Mouse (Mus musculus): ENCODE measurements around the gene Galm.

The Galm gene
- long read RNA-seq, experiment 1, partial matches to known transcripts = 0 of 4 reads
- long read RNA-seq, experiment 1, other reads (novel, unspliced or antisense) = 0 of 4 reads
- long read RNA-seq, experiment 2, partial matches to known transcripts = 1 of 3 reads
- long read RNA-seq, experiment 2, other reads (novel, unspliced or antisense) = 0 of 3 reads

DNA sequence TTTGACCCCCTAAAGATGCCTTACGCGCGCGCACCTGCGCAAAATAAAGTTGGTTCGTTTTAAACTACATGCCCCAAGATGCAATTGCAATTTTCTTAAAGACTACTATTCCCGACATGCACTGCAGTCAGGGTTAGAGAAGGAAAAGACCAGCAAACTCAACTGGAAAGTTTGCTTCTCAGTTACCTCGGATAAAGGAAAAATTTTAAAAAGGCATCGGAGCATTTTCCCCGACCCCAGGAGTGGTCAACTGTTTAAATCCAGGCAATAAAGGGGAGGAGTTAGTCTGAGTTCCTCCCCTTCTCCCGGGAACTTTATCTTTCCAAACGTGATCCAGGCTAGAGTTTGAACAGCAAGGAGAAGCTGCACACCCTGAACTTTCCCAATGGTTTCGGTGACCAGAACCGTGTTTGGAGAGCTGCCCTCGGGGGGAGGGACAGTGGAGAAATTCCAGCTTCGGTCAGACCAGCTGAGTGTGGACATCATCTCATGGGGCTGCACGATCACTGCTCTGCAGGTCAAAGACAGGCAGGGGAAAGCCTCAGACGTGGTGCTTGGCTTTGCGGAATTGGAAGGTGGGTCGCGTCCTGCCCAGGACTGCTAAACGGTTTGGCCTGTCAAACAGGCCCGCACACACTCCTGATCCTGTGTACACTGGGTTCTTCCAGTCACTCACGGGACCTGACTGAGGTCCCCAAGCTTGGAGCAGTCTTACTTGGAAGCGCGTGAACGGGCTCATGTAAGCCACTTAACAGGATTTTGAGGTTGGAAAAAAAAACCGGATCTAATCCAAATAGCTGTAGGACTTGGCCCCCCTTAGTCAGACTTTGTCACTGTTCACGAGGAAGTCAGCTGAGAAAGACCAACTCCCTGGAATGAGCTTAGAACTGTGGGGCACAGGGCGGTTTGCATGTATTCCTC is at the start of gene Galm:
Galm (plus strand) TSS at position 141 of the 921 bp plus-strand sequence.
- intact Hi-C loops (cut with DNase I) = loop anchor here (5.0 to 10.0 kb wide), 2 partner anchors 45 to 63 kb away; partner anchors contain the start of gene Hnrnpll

DNA sequence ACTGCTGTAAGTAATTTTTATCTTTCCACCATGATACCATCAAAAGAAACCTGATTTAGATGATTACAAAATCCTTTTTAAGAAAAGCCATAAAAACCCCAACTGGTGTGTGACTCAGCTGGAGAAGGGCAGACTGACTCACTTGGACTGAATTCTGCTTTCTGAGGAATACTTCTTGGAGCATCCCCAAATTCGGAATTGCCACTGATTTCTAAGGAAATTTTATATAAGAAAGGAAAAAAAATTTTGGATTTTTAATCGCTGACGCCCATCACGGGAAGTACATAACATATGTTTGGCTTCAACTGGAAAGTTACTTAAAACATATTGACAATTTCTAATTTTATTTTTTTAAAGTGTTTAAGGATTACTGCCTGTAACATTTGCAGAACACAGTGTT is 48.5 kb upstream of the Galm start:
- intact Hi-C loops (cut with DNase I) = no loop called here

DNA sequence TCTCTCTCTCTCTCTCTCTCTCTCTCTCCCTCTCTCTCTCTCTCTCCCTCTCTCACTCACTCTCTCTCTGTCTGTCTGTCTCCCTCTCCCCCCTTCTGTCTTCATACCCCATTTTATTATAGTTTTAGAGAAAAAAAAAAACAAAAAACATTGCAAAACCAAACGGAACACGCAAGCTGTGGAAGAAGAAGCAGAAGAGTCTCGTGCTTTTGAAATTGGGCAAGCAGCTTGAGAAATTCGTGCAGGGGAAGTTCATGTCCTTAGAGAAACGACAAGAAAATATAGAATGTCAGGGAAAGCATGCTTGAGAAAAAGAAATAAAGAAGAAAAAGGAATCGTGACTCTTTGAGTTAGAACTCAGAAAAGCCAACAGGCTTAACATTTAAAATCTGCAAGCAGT is 44.0 kb upstream of the Galm start:
- intact Hi-C loops (cut with DNase I) = no loop called here

DNA sequence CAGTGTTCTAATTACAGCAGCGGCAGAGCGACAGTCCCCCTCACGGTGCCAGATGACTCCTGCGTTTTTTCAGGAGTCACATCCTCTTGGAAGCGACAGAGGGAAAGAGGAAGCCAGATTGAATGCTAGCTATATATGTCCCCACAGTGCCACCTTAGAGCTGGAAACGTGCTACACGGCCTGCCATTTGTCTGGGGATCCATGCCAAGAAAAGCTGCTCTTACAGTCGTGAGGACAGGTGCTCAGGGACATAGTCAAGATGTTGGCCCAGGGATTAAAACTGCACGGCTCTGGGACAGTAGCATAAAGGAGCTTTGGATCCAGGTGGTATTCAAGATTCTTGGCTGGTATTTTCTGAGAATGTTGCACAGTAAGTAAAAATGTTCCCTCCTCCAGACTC is 42.8 kb upstream of the Galm start:
- intact Hi-C loops (cut with DNase I) = no loop called here

DNA sequence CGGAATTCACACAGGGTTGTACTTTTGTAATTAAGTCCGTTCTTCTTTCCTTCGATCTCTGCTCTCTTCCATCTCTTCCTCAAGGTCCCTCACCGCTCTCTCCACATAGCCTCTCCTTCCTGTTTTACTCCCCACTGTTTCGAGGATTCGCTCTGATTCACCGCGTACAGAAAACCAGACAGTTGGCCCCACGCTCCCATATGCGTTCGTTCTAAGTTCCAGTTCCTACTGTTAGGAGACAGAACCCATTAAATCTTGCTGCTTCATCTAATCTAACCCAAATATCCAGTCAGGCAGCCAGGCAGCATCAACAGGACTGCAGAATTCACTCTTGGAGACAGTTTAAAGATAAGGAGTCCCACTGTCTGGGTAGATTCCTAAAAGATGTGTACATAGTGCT is 40.7 kb upstream of the Galm start:
- intact Hi-C loops (cut with DNase I) = no loop called here

DNA sequence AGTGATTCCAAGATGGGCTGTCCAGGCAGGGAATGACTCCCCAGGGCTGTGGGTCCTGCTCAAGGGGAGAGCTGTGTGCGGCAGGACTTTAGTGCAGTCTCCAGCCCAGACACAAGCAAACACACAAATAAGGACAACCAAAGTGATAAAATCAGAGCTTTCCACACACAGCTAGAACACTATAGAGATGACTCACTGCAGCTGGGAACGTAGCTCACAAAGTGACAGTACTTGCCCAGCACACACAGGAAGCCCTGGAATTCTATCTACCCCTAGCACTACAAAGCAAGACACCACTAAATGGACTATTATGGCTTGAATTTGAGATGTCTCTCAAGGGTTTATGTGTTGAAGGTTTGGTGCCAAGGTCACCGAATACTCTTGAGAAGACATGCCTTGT is 39.1 kb upstream of the Galm start:
- intact Hi-C loops (cut with DNase I) = no loop called here

DNA sequence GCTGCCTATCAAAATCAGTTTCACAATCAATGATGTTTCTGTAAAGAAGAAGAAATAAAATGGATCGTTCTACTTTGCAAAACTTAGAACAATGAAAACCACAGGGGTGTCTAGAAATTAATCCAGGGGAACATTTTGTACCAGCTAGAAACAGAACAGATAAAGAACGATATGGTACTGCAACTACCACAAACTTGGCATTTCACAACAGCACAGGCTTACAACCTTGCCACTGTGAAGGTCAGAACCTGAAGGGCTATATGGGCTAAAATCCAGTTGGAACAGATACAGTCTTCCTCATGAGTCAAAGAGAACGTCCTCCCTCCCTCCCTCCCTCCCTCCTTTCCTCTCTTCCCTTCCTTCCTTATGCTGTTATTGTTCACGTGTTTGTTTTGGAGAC is 36.7 kb upstream of the Galm start:
- intact Hi-C loops (cut with DNase I) = no loop called here

DNA sequence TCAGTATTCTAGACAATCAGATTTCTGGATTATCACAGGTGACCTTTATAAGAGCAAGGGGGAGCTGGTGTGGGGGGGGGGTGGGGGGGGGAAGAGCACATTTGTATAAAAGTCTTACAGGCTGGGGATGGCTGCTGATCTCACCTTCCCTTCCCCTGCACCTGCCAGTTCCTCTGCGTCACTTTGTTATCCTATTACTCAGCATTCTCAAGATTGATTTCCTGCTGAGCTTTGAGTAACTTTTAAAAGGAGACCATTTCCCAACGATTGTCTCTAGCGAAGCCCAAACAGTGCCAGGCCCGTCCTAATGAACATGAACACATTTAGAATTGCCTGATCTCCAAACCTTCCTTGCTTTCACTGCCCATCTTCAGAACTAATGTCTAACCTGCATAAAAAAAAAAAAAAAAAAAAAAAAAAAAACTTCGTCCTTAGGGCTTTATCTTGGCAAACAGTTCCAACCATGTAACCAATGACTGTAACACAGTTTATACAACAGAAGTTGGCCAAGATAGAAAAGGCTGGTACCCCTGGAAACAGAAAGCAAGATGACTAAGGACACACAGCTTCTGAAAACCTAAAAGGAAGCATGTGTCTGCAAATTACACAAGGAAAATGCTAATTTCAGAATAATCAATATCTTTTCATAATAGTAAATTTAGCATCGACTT is 35.3 kb upstream of the Galm start:
- intact Hi-C loops (cut with DNase I) = no loop called here

DNA sequence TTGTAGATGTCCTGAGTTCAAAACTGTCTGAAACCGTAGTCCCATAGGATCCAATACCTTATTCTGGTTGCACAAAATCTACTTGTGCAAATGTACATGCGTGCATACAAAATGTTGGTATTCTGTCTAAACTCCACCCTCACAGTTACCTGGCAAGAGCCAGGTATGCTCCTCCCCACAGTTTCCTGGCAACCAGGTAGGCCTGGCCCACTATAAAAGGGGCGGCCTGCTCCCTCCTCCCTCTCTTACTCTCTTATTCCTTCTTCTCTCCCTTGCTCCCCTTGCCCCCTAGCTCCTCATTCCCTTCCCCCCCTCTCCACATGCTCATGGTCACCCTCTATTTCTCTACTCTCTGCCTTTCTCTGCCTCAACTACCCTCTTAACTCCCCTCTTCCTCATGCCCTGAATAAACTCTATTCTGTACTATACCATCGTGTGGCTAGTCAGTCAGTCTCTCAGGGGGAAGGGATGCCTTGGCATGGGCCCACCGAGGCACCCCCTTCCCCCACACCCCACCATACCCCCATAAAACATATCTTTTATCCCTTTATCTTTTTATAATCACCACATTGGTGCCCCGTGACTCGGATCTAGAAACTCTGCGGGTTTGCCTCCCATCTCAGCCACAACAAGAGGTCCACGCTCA is 31.9 kb upstream of the Galm start:
- intact Hi-C loops (cut with DNase I) = loop anchor here (5.0 kb wide), 1 partner anchor 33 kb away; the partner anchor contains the start of gene Hnrnpll

DNA sequence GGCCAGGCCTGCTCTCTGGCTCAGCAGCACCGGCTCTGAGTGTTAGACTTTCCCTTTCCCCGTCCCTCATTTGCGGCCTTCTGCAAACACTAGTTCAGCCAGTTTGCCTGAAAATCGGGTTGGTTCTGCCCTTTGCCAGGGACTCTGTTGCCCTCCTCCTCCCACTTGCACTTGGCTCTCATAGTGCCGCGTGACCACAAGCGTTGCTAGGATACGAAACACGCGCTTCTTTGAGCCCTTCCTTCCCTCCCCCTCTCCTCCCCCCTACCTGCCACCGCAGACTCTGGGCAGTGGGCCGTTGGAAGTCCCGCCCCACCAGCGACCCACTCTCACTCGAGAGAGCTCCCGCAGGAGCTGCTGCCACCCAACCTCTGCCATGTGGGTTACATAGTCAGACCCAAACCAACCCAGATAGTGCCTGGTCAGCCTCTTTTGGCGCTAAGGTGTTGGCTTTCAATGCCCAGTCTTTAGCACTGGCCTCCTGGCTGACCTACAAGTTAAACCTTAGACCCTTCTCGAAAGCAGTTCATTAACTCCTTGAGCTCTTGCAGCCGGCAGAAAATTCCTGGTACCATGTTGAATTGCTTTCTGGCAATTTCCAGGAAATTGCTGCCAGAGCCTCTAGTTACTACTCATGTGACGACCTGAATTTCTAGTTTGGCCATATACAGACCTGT is 31.1 kb upstream of the Galm start:
- intact Hi-C loops (cut with DNase I) = loop anchor here (5.0 kb wide), 1 partner anchor 34 kb away; the partner anchor contains the start of gene Hnrnpll

DNA sequence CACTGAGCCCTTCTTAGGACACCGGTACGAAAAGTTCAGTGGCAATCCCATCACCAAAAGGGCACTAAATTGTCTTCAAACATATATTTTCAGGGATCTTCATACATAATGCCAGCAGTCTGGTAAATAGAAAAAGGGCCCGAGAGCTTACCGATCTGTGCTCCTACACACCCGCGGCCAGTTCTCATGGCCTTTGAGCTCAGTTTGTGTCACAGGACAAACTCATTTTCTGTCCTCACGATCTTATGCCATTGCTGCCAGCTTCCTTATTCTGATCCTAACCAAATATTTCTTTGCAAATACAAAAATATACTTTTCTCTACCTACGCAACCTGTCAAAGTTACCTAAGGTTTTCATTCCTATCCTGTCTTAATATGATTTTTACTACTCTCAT is 30.6 kb upstream of the Galm start:
- intact Hi-C loops (cut with DNase I) = loop anchor here (5.0 kb wide), 1 partner anchor 34 kb away; the partner anchor contains the start of gene Hnrnpll

DNA sequence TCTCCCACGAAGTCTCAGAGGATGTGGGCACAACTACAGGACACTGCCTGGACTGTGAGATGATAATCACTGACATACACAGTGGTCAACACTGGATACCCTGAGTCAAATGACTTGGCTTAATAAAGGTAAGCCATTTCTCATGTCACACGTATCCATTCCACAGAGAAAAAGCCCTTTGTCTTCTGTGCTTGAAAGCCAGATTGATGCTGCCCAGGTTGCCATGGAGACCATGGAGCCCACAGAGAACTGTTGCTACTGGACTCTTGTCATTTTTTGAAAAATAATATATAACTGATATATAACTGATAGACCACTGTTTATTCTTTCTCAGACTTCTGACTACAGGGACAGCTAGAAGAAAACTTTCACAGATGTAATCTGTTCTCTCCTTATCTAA is 30.1 kb upstream of the Galm start:
- intact Hi-C loops (cut with DNase I) = loop anchor here (5.0 kb wide), 1 partner anchor 35 kb away; the partner anchor contains the start of gene Hnrnpll

DNA sequence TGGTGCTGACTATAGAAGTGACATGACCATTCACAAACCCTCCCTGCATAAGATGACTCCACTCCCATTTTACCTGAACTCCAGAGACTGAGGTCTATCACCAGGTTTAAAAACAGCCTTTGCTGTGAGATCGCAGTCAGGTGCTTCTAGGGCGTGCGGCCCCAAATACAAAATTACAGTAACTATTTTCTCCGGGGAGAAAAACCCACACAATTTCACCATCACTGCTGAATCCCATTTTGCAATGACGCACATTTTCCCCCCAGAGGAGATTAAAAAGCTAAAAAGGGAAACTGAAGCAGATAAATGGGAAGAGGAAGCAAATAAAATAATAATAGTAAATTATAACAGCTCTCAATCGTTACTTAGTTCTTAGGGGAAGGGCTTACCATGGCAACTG is 27.4 kb upstream of the Galm start:
- intact Hi-C loops (cut with DNase I) = loop anchor here (5.0 kb wide), 1 partner anchor 38 kb away; the partner anchor contains the start of gene Hnrnpll

DNA sequence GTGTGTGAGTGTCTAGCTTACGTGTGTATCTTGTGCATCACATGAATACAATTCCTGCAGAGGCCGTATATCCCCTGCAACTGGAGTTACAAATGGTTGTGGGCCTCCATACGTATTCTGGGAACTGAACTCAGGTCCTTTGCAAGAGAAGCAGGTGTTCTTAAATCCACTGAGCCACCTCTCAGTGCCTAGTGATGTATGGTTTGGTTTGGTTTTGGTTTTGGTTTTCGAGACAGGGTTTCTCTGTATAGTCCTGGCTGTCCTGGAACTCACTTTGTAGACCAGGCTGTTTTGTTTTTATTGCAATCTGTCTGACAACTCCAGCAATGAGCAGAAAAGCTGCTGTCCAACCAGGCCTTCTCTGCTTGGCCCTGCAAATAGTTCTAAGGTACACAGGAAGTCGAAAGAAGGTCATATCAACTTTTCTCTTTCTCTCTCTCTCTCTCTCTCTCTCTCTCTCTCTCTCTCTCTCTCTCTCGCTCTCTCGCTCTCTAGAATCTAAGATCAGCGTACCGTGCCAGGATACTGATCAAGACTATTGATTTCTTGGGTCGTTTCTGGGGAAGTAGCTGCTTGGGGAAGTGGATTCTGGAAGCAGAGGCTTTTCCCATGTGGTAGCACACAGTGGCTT is 21.8 kb upstream of the Galm start:
- intact Hi-C loops (cut with DNase I) = no loop called here

DNA sequence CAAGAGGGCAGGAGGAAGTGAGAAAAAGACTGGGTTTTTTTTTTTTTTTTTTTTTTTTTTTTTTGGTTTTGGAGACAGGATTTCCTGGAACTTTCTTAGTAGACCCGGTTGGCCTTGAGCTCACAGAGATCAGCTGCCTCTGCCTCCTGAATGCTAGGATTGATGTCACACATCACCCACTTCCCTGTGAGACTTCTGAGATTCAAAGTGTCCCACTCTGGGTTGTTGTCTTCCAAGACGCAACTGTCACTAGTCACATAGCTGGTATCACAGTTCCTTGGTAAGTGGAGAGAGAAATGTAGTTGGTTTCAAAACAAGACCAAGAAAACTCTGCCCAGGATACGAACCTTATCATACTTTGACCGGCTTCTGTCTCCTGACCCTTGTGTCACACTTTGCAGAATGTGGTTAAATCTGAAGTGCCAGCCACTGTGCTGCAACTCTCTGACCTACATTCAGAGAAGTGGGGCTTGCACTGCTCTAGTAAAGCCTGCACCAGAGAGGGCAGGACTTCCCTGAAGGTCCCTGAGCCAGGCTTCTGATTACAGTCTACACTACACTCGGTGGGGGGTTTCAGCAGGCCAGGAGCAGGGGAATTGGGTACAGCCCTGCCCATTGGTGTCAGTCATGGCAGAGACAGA is 14.5 kb upstream of the Galm start:
- intact Hi-C loops (cut with DNase I) = no loop called here

DNA sequence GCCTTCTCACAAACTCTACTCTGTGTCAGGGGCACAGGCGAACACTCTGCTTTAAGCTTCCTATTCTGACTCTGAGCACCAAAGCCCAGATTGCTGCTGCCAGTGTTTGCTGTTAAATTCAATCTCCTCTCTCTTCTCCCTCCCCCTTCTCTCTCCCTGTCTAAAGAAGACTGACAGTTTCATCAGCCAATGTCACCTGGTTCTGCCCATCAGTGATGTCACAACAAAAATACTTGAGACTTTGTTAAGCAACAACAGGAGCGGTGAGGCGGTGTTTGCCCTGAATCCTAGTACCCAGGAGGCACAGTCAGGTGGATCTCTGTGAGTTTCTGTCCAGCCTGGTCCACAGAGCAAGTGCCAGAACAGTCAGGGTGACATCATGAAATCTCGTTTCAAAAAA is 13.8 kb upstream of the Galm start:
- intact Hi-C loops (cut with DNase I) = no loop called here

DNA sequence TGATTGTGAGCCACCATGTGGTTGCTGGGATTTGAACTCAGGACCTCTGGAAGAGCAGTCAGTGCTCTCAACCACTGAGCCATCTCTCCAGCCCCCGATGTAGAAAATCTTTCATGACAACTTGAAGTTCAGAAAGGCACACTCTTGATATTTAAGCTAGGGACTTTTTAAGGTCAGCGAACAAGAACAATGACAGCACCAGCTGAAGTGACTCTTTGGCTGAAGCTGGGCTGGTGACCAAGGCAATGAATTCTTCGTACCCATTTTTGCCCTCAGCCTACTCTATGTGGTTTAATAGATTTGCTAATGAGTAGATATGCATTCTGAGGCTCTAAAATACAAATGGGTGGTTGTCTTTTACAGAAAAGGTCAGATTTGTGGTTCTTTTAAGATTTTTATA is 6.9 kb upstream of the Galm start:
- intact Hi-C loops (cut with DNase I) = loop anchor here (10.0 kb wide), 1 partner anchor 56 kb away; the partner anchor contains the start of gene Hnrnpll

DNA sequence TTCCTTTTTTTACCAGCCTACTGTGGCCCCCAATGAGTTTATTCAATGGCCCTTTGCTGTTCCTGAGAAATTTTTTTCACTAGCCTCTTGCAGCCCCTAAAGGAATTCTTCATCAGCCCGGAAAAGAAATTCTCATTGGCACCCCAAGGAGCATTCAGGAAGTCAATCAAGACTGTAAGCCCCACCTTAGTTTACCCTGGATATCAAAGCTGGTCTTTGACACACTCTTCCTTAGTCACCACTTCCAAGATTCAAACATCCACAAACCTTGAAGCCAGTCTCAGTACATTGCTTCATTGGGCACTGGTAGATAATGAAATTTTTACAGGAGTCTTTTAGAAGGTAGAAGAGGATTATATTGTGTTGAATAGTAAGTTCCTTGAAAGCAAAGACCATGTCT is 5.4 kb upstream of the Galm start:
- intact Hi-C loops (cut with DNase I) = loop anchor here (10.0 kb wide), 1 partner anchor 57 kb away; the partner anchor contains the start of gene Hnrnpll

DNA sequence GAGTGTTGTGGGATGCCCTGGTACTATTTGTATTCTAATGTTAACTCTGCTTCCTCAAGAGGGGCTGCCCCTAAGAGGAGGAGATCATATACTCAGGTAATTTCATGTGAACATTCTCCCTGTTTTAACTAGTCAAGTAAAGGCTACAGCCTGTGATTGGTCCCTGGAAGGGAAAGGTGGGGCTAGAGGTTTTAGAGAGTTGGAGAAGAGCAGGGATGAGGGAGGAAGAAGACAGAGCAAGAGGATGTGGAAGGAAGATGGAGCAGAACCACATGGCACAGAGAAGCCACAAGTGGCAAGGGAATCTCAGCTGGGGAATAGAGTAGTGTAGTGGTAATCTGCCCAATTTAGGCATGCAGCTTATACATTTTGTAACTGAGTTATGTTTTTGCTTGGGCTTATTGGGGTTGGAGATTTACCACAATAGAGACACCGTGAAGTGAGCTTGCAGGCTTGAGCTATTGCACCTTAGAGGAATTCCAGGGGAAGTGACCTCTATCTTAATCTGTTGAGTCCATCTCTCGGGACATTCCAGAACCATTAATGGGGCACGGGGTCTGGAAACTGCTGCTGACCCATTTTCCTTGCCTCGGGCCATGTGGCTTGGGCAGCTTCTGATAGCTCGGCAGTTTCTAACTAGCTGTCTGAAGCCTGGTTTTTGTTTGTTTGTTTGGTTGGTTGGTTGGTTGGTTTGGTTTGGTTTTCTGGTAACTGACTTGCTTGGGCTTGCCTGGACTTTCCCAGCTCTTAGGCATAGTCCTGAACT is 2.1 kb upstream of the Galm start:
- intact Hi-C loops (cut with DNase I) = loop anchor here (5.0 to 10.0 kb wide), 2 partner anchors 47 to 60 kb away; partner anchors contain the start of gene Hnrnpll

Data from adrenal gland (tissue).